Mouse (Mus musculus) R1 (cell line): ENCODE results near the gene 2010005H15Rik.
A peak's percentile ranks its signal among the peaks of the same experiment; 100 is the strongest.
"Not testable (repeated sequence)": the region's sequence is repeated elsewhere in the genome, so short reads cannot be mapped to it uniquely, and the experiment has no call there.

Experiments used
- DNase-seq: peaks from one replicate; pipeline ENCODE4 v3.0.0-alpha.2; 2018; ENCODE audit warnings: low read depth, low spot score

Gene 2010005H15Rik

GRCm38 (mm10) chr16:36221168-36221567, at the start of gene 2010005H15Rik:
TSS of gene 2010005H15Rik (plus strand) at chr16:36221468.
- not testable (repeated sequence) for DNase-seq

- DNase-seq: no peak
Measured at GRCm38 (mm10) chr16:36176108-36176507, 45.2 kb upstream of the 2010005H15Rik start.

GRCm38 (mm10) chr16:36179910-36180309, 41.4 kb upstream of the 2010005H15Rik start:
- no peak for DNase-seq

- not testable (repeated sequence) for DNase-seq
Measured at GRCm38 (mm10) chr16:36183912-36184311, 37.4 kb upstream of the 2010005H15Rik start, which contains the start of gene Gm5483. TSS of gene Gm5483 (plus strand) at chr16:36184212.

GRCm38 (mm10) chr16:36199226-36199625, 22.0 kb upstream of the 2010005H15Rik start:
- no peak for DNase-seq

- no peak for DNase-seq
Measured at GRCm38 (mm10) chr16:36203846-36204245, 17.4 kb upstream of the 2010005H15Rik start.

- peak; percentile 86 for DNase-seq
Measured at GRCm38 (mm10) chr16:36205684-36206083, 15.6 kb upstream of the 2010005H15Rik start.

- no peak for DNase-seq
Measured at GRCm38 (mm10) chr16:36209967-36210453, 11.3 kb upstream of the 2010005H15Rik start, which contains the start of gene Gm5416. TSS of gene Gm5416 (plus strand) at chr16:36210403.

GRCm38 (mm10) chr16:36260585-36260984, 39.3 kb downstream of the 2010005H15Rik start:
- not testable (repeated sequence) for DNase-seq

- DNase-seq: not testable (repeated sequence)
Measured at GRCm38 (mm10) chr16:36276796-36277195, 55.5 kb downstream of the 2010005H15Rik start, which contains the start of gene Stfa1. TSS of gene Stfa1 (plus strand) at chr16:36276951.

- no peak for DNase-seq
Measured at GRCm38 (mm10) chr16:36289140-36289539, 67.9 kb downstream of the 2010005H15Rik start.
